Mouse (Mus musculus) frontal cortex, postnatal 36 days (tissue): ENCODE results near the gene Dlg2.
A peak's percentile ranks its signal among the peaks of the same experiment; 100 is the strongest.

ENCODE experiments used
- DNase-seq, 2 experiments: peaks; one replicate each; pipeline ENCODE4 v3.0.0; 2022; ENCODE audit warnings: low spot score in 2 of 2

Dlg2 gene

DNA sequence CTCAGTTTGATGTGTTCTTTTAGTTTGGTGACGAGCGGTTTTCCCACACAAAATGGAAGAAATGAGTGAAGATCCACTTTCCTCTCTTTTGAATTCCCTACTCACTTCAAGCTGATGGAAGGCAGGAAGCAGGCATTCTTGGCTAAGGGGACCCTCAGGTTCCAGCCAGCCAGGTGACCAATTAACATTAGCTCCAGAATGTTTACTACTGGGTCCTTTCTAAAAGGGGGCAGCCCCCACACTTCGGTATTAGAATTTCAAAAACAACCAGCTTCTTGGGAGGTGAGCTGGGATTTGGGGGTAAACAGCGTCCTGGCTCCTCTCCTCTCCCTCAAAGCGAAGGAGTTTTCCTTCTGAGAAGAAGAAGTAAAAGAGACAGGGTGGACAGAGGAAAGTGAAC lies 1703.6 kb downstream of the Dlg2 start:
- no peak for DNase-seq

DNA sequence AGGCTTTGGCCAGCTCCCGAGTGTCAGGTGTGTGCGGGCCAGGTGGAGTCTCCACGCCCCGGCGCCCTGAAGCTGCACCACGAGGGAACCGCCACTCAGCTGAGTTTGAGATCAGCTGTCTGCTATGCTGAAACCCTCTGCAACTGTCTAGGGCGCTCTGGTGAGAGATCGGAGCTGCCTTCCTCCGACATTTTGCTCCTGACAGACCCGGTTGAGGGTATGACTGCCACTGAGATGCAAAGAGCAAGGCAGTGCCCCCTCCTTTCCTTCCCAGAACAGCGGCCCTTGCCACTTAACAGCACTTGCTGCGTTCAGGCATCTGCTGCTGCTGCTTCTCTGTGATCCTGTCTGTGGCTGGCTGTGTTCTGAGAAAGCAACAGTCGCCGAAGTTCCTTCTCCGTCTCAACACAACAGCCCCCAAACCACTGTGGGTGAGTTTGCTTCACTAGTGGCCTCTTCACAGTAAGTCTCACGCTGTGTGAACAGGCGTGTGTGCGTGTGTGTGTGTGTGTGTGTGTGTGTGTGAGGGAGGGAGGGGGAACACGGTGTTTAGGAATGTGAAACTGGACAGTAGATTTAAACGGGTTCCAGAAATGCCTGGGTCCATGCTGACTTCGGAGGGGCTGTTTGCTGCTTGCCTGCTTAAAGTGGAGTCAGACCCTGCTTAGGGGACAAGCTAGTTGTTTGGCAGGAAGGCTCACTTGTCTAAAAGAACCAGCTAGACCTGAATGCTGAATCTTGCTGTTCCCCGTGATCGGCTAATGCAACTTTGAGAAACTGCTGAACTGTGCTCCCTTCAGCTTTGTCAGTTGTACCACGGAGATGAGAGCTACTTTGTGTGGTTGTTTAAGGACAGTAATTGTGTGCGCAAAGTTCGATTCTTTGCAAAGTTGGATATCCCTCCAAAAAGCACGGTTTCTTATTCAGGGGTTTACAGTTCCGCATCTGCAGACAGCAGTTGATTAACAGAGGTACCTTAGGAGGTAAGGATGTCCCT lies 1704.4 kb downstream of the Dlg2 start:
- DNase-seq = peak; percentile 33 to 38

DNA sequence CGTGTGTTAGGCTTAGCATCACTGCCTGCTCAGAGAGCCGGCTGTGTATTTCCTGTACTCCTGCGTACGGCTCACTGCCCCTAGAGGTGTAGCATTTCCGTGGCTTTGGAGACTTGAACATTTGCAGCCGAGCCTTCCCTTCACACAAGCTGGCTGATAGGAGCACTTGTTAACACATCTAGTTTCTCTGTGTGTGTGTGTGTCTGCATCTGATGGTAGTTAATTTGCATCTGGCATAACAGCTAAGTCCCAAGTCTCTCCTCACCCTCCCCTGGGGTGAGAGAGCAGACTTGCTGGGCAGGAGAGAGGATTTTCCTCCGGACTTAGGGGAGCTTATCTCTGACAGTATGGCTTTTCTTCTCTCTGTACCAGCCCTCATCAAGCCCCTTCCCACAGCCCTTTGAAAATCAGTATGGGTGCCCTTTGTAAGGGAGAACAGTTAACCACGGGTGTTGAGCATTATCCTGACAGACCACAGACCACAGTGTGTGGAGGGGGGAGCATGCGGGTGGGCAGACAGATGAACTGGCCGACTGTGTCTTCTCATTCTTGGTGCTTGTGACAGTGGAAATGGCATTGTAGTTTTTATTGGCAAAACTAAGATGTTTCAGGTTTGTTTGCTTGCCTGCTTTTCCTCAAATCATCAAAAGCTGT lies 1705.6 kb downstream of the Dlg2 start:
- DNase-seq = no peak

DNA sequence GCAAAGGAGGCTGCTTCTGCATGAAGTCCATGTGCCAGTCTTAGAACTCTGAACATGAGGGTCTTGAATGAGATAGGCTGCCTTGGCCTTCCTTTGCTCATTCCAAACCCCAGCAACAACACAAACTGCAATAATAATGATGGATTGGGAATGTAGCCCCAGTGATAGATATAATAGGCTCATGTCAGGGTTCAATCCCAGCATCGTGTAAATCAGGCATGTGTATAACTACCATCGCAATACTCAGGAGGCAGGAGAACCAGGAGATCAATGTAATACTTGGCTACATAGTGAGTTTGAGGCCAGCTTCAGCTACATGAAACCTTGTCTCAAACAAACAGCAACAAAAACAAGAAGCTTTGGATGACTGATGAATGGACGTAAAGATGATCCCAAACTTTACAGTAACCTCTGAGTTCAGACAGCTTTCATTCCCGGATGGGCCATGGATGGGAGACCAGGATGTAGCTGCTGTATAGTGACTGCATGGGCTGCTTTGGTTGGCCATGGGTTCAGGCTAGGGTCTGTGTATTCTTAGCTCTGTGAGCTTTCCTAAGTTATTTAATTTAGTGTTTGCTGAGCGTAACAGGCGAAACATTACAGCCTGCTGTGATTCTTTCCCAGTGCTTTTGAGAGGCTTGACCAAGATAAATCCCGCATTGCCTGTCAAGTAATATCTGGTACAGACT lies 1708.0 kb downstream of the Dlg2 start:
- no peak for DNase-seq

DNA sequence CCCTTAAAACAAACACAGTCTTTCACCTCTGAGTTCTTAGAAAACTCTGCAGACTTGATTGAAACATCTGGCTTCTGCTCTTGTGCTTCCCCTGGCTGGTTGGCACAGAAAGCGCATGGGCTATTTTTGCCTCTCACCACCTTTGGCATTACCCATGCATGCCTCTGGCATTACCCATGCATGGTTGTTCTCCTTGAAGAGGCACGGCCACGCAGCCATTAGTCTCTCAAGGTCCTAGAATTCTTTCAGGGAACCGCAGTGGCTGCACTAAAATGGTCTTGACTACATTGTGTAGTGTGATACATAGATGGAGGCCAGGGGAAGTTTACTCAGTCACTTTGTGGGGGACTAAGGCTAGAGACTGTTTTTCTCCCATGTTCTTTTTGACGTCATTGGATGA lies 1709.9 kb downstream of the Dlg2 start:
- no peak for DNase-seq

GRCm38 (mm10) chr7:92189149-92189548 lies 1712.7 kb downstream of the Dlg2 start:
- no peak for DNase-seq

GRCm38 (mm10) chr7:92196004-92196403 lies 1719.5 kb downstream of the Dlg2 start:
- DNase-seq = no peak

- no peak for DNase-seq
Observed at GRCm38 (mm10) chr7:92197621-92198020, 1721.1 kb downstream of the Dlg2 start.

DNA sequence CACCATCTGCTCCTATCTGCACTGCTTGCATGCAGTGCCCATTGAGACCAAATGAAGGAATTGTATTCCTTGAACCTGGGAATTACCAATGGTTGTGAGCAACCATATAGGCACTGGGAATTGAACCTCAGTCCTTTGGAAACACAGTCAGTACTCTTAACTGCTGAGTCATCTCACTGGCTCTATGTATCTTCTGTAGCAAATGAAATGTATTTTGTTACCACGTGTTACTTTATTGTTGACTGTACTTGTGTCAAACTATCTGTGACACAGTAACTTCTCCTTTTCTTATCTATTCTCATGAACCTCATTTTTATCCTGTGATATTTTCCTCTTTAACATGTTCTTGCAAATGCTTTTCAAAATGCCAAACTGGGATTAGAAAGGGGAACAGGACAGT lies 1722.7 kb downstream of the Dlg2 start:
- no peak for DNase-seq

GRCm38 (mm10) chr7:92210701-92211100 lies 1734.2 kb downstream of the Dlg2 start:
- DNase-seq = peak in 1 of 2 experiments; percentile 26

DNA sequence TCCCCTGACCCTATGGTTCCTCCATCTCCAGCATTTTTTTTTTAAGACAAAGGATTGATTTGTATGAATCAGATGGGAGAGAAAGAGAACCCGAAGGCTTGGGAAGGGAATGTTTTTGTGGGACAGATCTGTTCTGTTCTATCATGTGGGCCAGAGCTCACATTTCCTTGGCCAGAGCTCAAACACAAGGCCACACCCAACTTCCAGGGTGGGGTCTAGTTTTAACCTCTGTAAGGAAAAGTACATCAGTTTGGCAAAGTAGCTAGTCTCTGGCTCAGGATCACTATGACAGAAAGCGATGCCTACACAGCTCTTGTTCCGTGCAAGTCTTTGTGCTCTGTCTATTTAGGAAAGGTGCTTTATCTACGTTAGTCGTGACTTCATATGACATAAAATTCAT lies 1737.3 kb downstream of the Dlg2 start:
- DNase-seq = no peak

DNA sequence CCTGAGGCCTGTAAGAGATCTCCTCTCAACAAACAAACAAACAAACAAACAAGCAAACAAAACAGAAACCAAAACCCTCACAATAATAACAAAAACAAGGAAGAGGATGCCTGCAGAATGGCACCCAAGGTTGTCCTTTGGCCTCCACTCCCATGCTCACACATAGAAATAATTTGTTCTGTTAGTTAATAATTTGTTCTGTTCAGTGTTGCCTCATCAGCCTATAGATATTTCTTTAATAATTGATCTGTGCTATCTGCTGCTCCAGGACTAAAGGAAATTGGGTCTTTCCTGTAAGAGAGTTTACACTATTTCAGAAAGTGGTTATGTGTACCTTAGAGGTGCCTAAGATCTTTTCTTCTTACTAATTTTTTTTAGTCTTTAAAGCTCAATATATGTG lies 1741.7 kb downstream of the Dlg2 start:
- DNase-seq = no peak

DNA sequence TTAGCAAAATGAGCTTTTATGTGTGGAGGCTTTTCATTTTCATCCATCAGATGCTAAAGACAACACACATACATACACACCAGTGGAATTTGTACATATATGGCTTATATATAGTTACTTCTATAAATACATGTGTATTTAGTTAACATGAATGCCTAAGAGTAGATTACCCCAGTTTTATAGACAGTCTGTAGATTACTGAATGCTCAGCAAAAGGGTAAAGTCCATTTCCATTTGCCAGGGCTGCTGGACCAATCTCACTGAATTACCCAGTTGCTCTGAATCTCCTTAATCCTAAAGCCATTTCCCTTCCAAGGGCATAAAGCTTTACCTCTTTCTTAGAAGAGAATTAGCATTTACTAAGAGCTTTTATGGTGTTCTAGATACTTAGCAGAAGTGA lies 1744.1 kb downstream of the Dlg2 start:
- DNase-seq = no peak

- peak; percentile 34 to 56 for DNase-seq
Observed at GRCm38 (mm10) chr7:92234476-92235202, 1758.2 kb downstream of the Dlg2 start.

- peak; percentile 21 to 26 for DNase-seq
Observed at GRCm38 (mm10) chr7:92235541-92236031, 1759.1 kb downstream of the Dlg2 start.

DNA sequence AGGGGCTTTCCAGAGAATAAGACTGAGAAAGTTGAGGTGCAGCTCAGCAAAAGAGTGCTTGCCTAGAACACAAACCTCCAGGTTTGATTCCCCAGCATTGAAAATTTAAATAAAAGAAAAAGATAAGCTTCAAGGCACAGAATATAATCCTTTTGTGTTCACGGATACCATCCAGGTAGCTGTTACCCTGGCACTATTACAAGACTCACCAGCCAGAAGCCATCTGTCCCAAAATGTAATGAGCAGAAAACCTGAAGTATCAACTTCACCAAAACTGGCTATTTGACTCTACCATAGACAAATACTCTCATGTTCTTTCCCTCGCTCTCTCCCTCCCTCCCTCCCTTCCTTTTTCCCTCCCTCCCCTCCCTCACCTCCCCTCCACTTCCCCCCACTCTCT lies 1764.4 kb downstream of the Dlg2 start:
- DNase-seq = no peak

GRCm38 (mm10) chr7:92247594-92247993 lies 1771.1 kb downstream of the Dlg2 start:
- no peak for DNase-seq

GRCm38 (mm10) chr7:92248619-92249018 lies 1772.1 kb downstream of the Dlg2 start:
- no peak for DNase-seq

- DNase-seq = no peak
Observed at GRCm38 (mm10) chr7:92258148-92258547, 1781.7 kb downstream of the Dlg2 start.

GRCm38 (mm10) chr7:92258701-92259100 lies 1782.2 kb downstream of the Dlg2 start:
- no peak for DNase-seq

GRCm38 (mm10) chr7:92264325-92264724 lies 1787.9 kb downstream of the Dlg2 start:
- no peak for DNase-seq

GRCm38 (mm10) chr7:92264964-92265363 lies 1788.5 kb downstream of the Dlg2 start:
- no peak for DNase-seq
